Mouse (Mus musculus) spleen, postnatal 4 days (tissue): ENCODE results near the gene Wls.

Experiments used
- DNase-seq, 2 experiments: peaks; one replicate each; pipeline ENCODE4 v3.0.0; 2022; ENCODE audit warnings: low spot score in 2 of 2

Gene Wls

DNA sequence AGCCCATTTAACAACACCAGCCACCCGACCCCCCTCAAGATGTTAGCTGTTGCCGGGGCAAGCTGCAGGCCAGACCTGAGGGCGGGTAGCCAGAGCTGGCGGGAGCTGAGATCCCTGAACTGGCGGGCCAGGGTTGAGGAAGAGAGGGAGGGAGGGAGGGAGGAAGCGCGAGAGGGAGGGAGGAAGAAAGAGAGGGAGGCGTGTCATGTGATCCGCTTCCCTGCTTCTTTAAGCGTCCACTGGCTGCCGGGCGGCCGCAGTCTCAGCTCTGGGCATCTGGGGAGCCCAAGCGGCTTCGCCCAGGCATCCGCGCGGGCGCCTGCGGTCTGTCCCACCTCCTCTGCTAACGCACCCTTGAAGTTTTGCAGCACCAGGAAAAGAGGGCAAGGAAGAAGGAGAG is at the start of gene Wls:
Gene Wls, plus strand, starts transcription at position 192 of the 400 bp plus-strand sequence.
- DNase-seq, result peak; percentile 24 to 66

DNA sequence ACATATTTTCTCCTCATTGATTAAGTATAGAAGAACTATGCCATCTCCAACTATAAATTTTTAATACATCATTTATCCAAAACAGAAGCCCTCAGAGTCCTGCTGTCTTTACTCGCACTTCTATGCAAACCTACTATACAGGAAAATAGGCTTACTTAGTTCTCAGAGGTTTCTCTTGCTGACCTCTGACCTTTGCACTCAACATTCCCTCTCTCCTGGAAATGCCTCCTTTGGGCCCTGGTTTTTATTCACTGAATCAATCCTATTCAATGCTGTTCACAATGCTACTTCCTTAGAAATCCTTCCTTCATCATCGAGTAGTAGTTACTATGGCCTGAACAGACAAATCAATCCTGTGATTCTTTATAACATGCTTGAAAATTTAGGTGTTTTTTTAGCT is 49.7 kb upstream of the Wls start:
- no peak for DNase-seq

DNA sequence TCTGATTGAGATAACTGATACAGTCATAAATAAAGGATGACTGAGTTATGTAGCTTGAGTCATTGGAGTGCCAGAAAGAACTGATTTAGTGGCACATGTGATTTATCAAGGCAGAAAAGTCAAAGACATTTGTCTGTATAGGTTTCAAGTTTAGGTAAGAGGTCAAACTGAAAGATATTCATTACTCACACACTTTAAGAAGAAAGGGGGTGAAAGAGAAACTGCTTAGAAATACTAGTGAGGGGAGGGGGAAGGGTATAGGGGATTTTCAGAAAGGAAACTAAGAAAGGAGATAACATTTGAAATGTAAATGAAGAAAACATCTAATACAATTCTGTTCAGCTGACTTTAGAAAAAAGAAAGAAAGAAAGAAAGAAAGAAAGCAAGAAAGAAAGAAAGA is 7.9 kb upstream of the Wls start:
- no peak for DNase-seq

- DNase-seq, result peak in 1 of 2 experiments; percentile 62
Measured at GRCm38 (mm10) chr3:159840002-159840816, 737 bp downstream of the Wls start.

DNA sequence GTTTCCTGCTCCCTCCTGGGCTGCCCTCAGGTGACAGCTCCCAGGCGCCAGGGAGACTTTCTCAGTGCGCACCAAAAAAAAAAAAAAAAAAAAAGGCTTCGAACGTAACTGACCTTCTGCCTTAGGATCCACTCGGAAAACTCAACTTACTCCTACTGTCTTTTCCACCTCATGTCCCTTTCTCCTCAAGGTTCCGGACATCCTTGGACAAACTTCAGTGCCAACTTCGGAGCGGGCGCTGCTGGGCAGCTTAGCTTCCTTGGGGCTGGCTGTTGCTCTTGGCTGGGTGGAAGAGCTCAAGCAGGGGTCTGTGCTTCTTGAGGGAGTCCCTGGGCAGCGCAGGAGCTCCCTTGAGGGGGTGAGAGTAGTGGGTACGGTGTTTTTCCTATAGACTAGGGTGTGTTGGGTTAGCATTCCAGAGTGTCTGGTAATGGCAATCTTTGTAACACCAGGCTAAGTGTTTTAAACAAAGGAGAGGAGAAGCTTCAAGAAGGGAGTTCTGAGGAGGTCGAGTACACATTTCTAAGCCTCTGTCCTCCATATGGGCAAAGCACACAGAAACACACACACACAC is 1.4 kb downstream of the Wls start:
- DNase-seq, result peak in 1 of 2 experiments; percentile 60

- no peak for DNase-seq
Measured at GRCm38 (mm10) chr3:159841458-159841857, 2.0 kb downstream of the Wls start.

DNA sequence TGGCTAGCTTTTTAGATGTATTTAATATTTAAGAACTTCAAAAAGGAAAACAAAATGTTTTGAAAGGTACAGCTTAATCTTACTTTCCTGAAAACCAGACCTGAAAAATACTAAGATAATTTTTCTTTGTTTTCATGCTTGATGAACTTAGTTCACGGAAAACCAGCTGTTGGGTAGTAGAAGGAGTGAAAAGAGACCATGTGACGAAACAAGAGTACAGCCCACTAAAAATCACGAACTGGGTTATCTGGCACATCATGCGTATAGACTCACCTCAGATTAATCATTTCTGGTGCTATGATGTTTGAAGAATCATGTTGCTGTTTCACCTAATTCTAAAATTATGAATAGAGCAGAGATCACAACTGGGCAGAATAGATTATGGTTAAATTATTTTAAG is 3.7 kb downstream of the Wls start:
- DNase-seq, result no peak

DNA sequence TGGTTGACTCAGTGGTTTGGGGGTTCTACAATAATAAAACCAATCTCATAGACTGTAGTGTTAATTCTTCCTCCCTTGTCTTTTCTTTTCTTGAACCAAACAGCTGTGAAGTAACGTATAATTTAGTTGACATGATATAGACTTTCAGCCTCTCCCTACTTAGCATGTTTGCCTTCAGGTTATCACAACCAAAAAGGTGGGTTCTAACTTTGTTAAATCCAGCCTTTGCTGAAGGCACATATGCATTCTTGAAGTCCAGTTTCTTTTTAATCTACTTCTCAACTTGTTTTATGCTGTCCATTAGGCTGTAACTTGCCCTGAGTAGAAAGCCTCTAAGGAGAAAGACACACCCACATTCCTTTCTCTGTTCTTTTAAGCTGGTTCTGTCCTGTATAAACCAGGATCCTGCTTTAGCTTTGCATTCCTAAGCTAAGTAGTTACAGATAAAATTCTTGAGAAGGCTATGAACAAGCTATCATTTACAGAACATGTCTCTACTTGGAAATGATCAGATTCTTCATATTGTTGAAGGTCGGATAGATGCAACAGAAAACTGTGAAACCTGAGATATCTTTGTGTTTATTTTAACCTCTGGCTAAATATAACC is 8.0 kb downstream of the Wls start:
- DNase-seq, result no peak

DNA sequence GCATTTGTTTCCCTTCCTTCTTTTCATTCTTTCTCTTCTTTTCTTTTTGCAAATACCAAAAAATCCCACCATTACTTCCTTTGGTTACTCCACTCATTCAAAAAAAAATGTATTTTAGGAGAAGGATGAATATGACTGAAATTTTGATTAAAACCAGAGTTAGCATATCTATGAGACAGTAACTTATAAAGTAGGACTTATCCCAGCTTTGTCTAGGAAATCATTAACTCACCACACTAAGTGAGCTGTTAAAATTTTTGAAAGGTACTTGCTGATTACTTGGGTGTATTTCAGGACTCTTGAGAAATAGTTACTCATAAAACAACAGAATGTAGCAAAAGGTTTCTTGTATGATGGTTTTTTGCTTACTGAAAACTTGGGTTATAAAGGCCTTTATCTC is 8.7 kb downstream of the Wls start:
- no peak for DNase-seq

GRCm38 (mm10) chr3:159851476-159851875 is 12.0 kb downstream of the Wls start:
- no peak for DNase-seq

DNA sequence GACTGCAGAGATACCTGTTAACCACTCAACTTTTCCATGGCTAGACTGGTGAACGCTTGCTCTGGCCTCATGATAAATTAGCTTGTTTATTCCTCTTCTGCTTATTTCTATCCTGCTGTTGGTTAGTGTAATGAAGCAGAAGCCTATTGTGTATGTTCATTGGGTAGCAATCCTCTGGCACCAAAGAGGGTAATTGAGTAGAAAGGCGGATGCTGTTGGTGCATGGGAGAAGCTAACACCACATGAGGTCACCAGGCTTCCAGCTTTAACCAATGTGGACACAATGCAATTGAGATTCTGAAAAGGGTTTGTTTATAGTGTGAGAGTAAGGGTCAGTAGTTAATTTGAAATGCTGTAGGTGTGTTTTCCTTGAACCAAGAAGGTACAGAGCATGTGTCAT is 12.5 kb downstream of the Wls start:
- DNase-seq, result no peak

DNA sequence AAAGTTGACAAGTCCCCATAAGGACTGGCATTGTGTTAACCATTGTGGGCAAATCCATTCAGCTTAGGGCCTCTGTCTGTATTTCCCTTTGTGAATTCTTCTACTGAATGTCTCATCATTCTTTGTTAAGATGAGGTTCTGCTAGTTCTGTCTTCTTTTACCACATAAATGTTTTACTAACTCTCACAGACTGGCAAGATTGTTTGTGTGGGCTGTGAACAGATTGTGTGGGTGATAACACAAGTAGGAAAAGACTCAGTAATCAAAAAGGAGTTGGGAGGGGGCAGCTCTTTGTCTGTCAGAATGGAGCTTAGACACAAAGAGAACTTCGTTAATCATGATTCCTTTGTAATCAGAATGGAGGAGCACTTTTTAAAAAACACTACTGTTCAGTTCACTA is 17.6 kb downstream of the Wls start:
- DNase-seq, result no peak

- no peak for DNase-seq
Measured at GRCm38 (mm10) chr3:159865691-159866090, 26.2 kb downstream of the Wls start.

- DNase-seq, result no peak
Measured at GRCm38 (mm10) chr3:159878983-159879382, 39.5 kb downstream of the Wls start.

GRCm38 (mm10) chr3:159883325-159883724 is 43.9 kb downstream of the Wls start:
- no peak for DNase-seq

GRCm38 (mm10) chr3:159884802-159885201 is 45.3 kb downstream of the Wls start:
- DNase-seq, result no peak

DNA sequence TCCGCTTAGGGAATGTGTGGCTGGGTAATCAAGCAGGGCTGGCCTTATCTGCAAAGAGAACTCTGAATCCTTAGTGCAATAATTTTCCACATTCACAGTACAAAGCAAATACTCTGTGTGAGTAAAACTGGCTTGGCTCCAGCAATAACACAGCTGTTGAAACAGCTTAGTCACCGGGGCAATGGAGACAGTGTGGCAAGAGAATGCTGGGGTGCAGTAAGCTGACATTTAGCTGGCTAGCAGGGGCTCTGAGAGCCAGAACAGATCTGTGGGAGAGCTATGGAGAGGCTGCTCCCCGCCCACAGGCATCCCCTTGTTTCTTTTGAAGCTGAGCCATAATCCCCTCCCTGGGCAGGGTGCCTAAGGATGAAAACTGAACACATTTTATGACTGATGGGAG is 45.8 kb downstream of the Wls start:
- peak in 1 of 2 experiments; percentile 13 for DNase-seq

GRCm38 (mm10) chr3:159885781-159886400 is 46.4 kb downstream of the Wls start:
- DNase-seq, result no peak

GRCm38 (mm10) chr3:159890176-159891056 is 50.9 kb downstream of the Wls start:
- no peak for DNase-seq

- peak; percentile 12 to 63 for DNase-seq
Measured at GRCm38 (mm10) chr3:159891057-159891752, 51.7 kb downstream of the Wls start.

GRCm38 (mm10) chr3:159907329-159907728 is 67.9 kb downstream of the Wls start:
- no peak for DNase-seq
